Mouse (Mus musculus) liver, embryonic 14.5 days (tissue): ENCODE measurements around the gene Fam50a. TPM values are rescaled to one million over a fixed set of nuclear protein-coding genes. Genes with fewer than 3 reads are reported as not detected.
"Not testable (repeated sequence)": the region's sequence is repeated elsewhere in the genome, so short reads cannot be mapped to it uniquely, and the experiment has no call there.

Experiments
- ATAC-seq: fragments of 200-750 bp; cut with Nextera tagmentation; 2 replicates; pipeline ENCODE4 v1.8.0; 2017; ENCODE audit warnings: moderate number of reproducible peaks, mild to moderate bottlenecking, moderate library complexity; ENCODE audit not compliant: insufficient read depth
- DNase-seq, 3 experiments: peaks; one replicate each; pipeline ENCODE4 v3.0.0-alpha.2; 2012 to 2013; ENCODE audit warnings: low read depth in 3 of 3, low spot score in 3 of 3
- H3K27ac ChIP-seq: fragments of 300-500 bp; sonication (generic); 2 replicates; pipeline ENCODE4 v1.5.1; 2014; ENCODE audit warnings: moderate library complexity, mild to moderate bottlenecking, control low read depth, inconsistent platforms
- H3K27me3 ChIP-seq: fragments of 300-500 bp; sonication (generic); 2 replicates; pipeline ENCODE4 v1.6.1; 2014; ENCODE audit warnings: mild to moderate bottlenecking, low read length, moderate library complexity; ENCODE audit not compliant: control insufficient read depth, insufficient read depth
- H3K36me3 ChIP-seq: fragments of 300-500 bp; sonication (generic); replicated peaks from 2 replicates; pipeline ENCODE4 v1.6.1; 2014; ENCODE audit warnings: low read depth; ENCODE audit not compliant: control insufficient read depth, insufficient read depth
- H3K4me1 ChIP-seq, 2 experiments: fragments of 200-500 bp in 1 of 2; fragments of 300-500 bp in 1 of 2; sonication (generic) in 1 of 2; replicated peaks; 2 replicates each; pipeline ENCODE4 v1.6.1; 2012 to 2014; ENCODE audit warnings: antibody characterized with exemption in 1 of 2, inconsistent platforms in 1 of 2, low read length in 1 of 2; ENCODE audit not compliant: control insufficient read depth in 2 of 2, insufficient read depth in 2 of 2
- H3K4me2 ChIP-seq: fragments of 300-500 bp; sonication (generic); 2 replicates; pipeline ENCODE4 v1.6.1; 2014; ENCODE audit warnings: low read depth, mild to moderate bottlenecking, control low read depth, moderate library complexity
- H3K4me3 ChIP-seq, 2 experiments: fragments of 200-500 bp in 1 of 2; fragments of 300-500 bp in 1 of 2; sonication (generic) in 1 of 2; 2 replicates each; pipeline ENCODE4 v1.5.1; 2012 to 2014; ENCODE audit warnings: low read depth in 2 of 2, low read length in 2 of 2, mild to moderate bottlenecking in 2 of 2, control low read depth in 1 of 2, inconsistent platforms in 1 of 2, moderate library complexity in 1 of 2; ENCODE audit not compliant: insufficient read depth in 1 of 2
- H3K9ac ChIP-seq: fragments of 300-500 bp; sonication (generic); replicated peaks from 2 replicates; pipeline ENCODE4 v1.6.1; 2014; ENCODE audit warnings: mild to moderate bottlenecking, control low read depth, moderate library complexity
- H3K9me3 ChIP-seq: fragments of 300-500 bp; sonication (generic); 2 replicates; pipeline ENCODE4 v1.6.1; 2016; ENCODE audit warnings: low read length, mixed read lengths; ENCODE audit not compliant: control insufficient read depth
- CTCF ChIP-seq: IDR thresholded peaks from 2 replicates; pipeline ENCODE4 v1.5.1; 2016; ENCODE audit warnings: antibody characterized with exemption, low read depth, control low read depth
- EP300 ChIP-seq: IDR thresholded peaks from 2 replicates; pipeline ENCODE4 v1.6.1; 2016; ENCODE audit warnings: antibody characterized with exemption, low read depth
- WGBS: fragments of 180-500 bp; shearing (Covaris S2); extraction: QIAGEN DNeasy Blood & Tissue Kit; methylation state at CpG from one replicate; pipeline ENCODE4 v1.1.7; 2014; ENCODE audit not compliant: insufficient replicate concordance; 5-methylcytosine and 5-hydroxymethylcytosine counted together
- polyA plus RNA-seq, 2 experiments: library from polyadenylated mRNA; depleted of rRNA in 1 of 2; stranded (reverse) in 1 of 2; unstranded in 1 of 2; fragments of >200 nt; fragmentation: Nextera tagmentation in 1 of 2; extraction: Ambion mirVana in 1 of 2; gene quantifications; 2 replicates each; pipeline versions ENCODE4 v1.2.1 to v1.2.3; 2012 to 2014

Fam50a gene
- polyA plus RNA-seq, 2 experiments, result 20.7 to 21.3 TPM

DNA sequence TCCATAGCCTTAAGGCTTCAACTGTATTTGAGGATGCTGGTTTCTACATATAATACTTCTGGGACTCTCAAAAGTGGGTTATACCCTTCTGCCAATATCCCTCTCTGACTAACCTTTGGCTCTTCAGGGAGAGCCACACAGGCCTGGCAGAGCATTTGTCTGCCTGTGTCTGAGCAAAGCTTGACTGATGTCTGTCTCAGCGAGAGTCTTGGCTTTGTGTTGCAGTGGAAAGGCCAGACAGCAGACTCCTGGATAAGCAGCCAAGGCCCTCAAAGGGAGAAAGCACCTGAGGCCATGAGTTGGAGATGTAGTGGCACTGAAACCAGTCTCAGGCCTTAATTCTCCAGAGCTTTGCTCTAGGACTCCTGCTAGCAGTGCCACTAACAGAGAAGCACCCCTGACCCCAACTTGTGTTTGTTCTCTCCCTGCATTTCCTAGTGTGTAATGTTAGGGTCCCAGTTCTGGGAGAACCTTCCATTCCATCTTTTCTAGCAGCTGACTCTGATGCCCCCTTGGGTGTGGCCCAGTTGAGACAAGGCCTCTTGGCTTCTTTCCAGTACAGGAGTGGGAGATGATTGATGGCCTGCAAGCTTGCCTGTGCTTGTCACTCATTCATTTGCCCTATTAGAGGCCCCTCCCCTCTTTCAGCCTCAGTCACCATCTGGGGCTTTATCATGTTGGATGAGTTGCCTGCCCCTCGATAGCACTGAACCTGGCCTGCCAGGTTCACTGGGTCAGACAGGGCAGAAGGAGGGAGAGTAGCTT lies 17.5 kb downstream of the Fam50a start:
- ATAC-seq, result no peak
- Histone ChIP-seq H3K4me1 (0 out of 4 replicates have a peak, but pooled peaks cover 0 to 4% of the 10 kb centered on the region in 2 experiments), H3K36me3 (no peaks in the 10 kb centered on the region), H3K9ac (no peak overlapping the region), H3K4me3 (no peak overlapping the region), H3K9me3 (no peaks in the 10 kb centered on the region), H3K27me3 (no peaks in the 10 kb centered on the region), H3K27ac (no peak overlapping the region), H3K4me2 (no peak overlapping the region)
- WGBS, result 21% methylated on average over 2 of the region's 2 CpGs
- DNase-seq, result no peak
- no peak for TF ChIP-seq CTCF
- TF ChIP-seq EP300, result no peak

DNA sequence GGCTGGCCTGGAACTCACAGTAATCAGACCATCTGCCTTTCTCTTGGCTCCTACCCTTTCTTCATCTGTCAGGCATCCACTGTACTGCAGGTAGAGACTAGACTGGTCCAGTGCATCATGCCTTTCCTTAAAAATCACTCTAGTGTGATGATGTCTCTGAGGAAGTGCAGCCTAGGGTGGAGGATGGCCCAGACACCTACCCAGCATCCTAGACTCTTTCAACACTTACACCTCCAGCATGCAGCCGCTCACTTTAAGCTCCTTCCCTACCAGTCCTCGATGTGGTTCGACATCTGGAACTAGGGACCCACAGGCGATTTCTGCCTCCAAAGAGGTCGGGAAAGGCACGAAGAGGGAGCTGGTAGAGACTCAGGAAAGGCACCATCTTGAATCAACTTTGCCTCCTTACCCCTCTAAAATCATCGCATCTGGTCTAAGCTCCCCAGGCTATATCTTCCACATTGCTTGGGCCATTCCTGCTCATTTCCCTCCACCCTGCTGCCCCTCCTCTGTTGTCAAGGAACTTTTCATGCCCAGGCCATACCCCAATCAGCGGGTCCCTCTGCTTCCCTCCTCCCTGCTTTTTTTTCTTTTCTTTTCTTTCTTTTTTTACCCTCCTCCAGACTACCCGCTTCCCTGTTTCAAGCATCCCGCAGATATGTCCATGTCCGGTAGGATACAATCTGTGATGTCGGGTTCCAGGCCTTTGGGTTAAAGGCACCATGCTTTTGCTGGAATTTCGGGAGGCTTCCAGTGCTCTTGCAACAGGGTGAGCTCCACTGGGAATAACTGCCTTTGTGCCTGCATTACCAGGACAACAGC lies 40.0 kb downstream of the Fam50a start:
- no peaks in the 10 kb centered on the region for H3K9me3 ChIP-seq
- DNase-seq (no peak), ATAC-seq (peak; percentile 39; the same call in 1 of the 2 replicates)
- no peaks in the 10 kb centered on the region for H3K27me3 ChIP-seq
- H3K4me1 ChIP-seq, result peaks cover 0 to 4% of the 10 kb centered on the region in 2 experiments; a peak in 2 of 4 replicates
- peak overlapping the region; percentile 60 to 84 for H3K4me3 ChIP-seq
- H3K4me2 ChIP-seq, result peak overlapping the region; percentile 76
- H3K9ac ChIP-seq, result peak overlapping the region; percentile 66
- TF ChIP-seq CTCF (no peak), EP300 (no peak)
- H3K27ac ChIP-seq, result no peak overlapping the region; the same call in 1 of the 2 replicates
- WGBS, result 18% methylated on average over 13 of the region's 13 CpGs
- no peaks in the 10 kb centered on the region for H3K36me3 ChIP-seq

GRCm38 (mm10) chrX:74353467-74353770 lies 40.6 kb downstream of the Fam50a start, which contains the start of gene Lage3:
Gene Lage3, minus strand, starts transcription at chrX:74353618.
- no peak within 1 kb of the TSS; the same call in 1 of the 2 replicates for H3K27ac ChIP-seq
- ATAC-seq (peak; percentile 76), DNase-seq (peak; percentile 42 to 55 (median 50))
- H3K36me3 ChIP-seq, result no peaks in the 10 kb centered on the region
- H3K4me3 ChIP-seq, result peak within 1 kb of the TSS; percentile 60 to 84
- peak within 1 kb of the TSS; percentile 76 for H3K4me2 ChIP-seq
- TF ChIP-seq CTCF (no peak), EP300 (no peak)
- H3K9ac ChIP-seq, result peak within 1 kb of the TSS; percentile 66
- no peaks in the 10 kb centered on the region for H3K9me3 ChIP-seq
- WGBS, result 15% methylated on average over 16 of the region's 22 CpGs
- H3K4me1 ChIP-seq, result peaks cover 0 to 4% of the 10 kb centered on the region in 2 experiments; a peak in 2 of 4 replicates
- no peaks in the 10 kb centered on the region for H3K27me3 ChIP-seq

DNA sequence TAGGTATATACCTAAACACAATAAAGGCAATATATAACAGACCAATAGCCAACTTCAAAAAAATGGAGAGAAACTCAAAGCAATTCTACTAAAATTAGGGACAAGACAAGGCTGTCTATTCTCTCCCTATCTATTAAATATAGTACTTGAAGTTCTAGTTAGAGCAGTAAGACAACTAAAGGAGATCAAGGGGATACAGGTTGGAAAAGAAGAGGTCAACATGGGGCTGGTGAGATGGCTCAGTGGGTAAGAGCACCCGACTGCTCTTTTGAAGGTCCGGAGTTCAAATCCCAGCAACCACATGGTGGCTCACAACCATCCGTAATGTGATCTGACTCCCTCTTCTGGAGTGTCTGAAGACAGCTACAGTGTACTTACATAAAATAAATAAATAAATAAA lies 44.2 kb downstream of the Fam50a start:
- H3K27me3 ChIP-seq, H3K4me1 ChIP-seq, ATAC-seq, H3K4me3 ChIP-seq, H3K9ac ChIP-seq, H3K4me2 ChIP-seq, H3K9me3 ChIP-seq, DNase-seq, H3K27ac ChIP-seq, H3K36me3 ChIP-seq: not testable (repeated sequence)
- 61% methylated on average over 3 of the region's 3 CpGs for WGBS

- TF ChIP-seq EP300 (no peak), CTCF (no peak)
- no peak for ATAC-seq
- no peaks in the 10 kb centered on the region for H3K9me3 ChIP-seq
- WGBS, result 36% methylated on average over 11 of the region's 11 CpGs
- H3K9ac ChIP-seq, result no peak overlapping the region
- no peaks in the 10 kb centered on the region for H3K4me1 ChIP-seq
- no peak overlapping the region for H3K4me3 ChIP-seq
- no peak overlapping the region for H3K4me2 ChIP-seq
- H3K27ac ChIP-seq, result no peak overlapping the region
- DNase-seq, result no peak
- H3K27me3 ChIP-seq, result no peaks in the 10 kb centered on the region
- H3K36me3 ChIP-seq, result no peaks in the 10 kb centered on the region
Measured at GRCm38 (mm10) chrX:74359171-74359570, 46.3 kb downstream of the Fam50a start.
